Mouse (Mus musculus): ENCODE data around the gene Bub1b. TPM values are rescaled to one million over a fixed set of nuclear protein-coding genes. Genes with fewer than 3 reads are reported as not detected.
A peak's percentile ranks its signal among the peaks of the same experiment; 100 is the strongest.

Bub1b gene
- polyA plus RNA-seq, 1 experiment: 54.9 TPM

- Histone ChIP-seq H3K27me3 (ENCODE audit: control insufficient read depth, insufficient read depth, insufficient read length) (no peaks in the 10 kb centered on the region), H3K79me3 (ENCODE audit: low read depth) (no peaks in the 10 kb centered on the region), H3K36me3 (ENCODE audit: control insufficient read depth, insufficient read depth) (no peaks in the 10 kb centered on the region), H3ac (ENCODE audit: control insufficient read depth, insufficient read length, low read depth) (no peak overlapping the region), H3K79me2 (ENCODE audit: control insufficient read depth, insufficient read depth) (no peaks in the 10 kb centered on the region), H3K4me3 (ENCODE audit: insufficient read depth, poor library complexity, severe bottlenecking) (no peak overlapping the region)
- TF ChIP-seq MYOG (IDR thresholded peaks at IDR 0.05; ENCODE audit: control insufficient read depth, extremely low read depth, insufficient read length) (no peak), USF1 (IDR thresholded peaks at IDR 0.05; ENCODE audit: low read depth) (no peak), MYOD1 (IDR thresholded peaks at IDR 0.05; ENCODE audit: control insufficient read depth, insufficient read length, low read depth) (no peak), CEBPB (IDR thresholded peaks at IDR 0.05; ENCODE audit: low read depth) (no peak), CTCF (IDR thresholded peaks at IDR 0.05; ENCODE audit: control insufficient read depth, insufficient read depth, insufficient read length) (no peak), FOSL1 (IDR thresholded peaks at IDR 0.05; ENCODE audit: insufficient read depth, low read length, poor library complexity, severe bottlenecking) (no peak), MAX (IDR thresholded peaks at IDR 0.05) (no peak)
Measured at GRCm38 (mm10) chr2:118658457-118658856, 60.4 kb downstream of the Bub1b start.

GRCm38 (mm10) chr2:118659077-118659476 is 61.1 kb downstream of the Bub1b start:
- Histone ChIP-seq H3K36me3 (ENCODE audit: control insufficient read depth, insufficient read depth) (no peaks in the 10 kb centered on the region), H3K4me3 (ENCODE audit: insufficient read depth, poor library complexity, severe bottlenecking) (no peak overlapping the region)
- TF ChIP-seq MYOD1 (IDR thresholded peaks at IDR 0.05; ENCODE audit: control insufficient read depth, insufficient read length, low read depth) (no peak), CEBPB (IDR thresholded peaks at IDR 0.05; ENCODE audit: low read depth) (no peak), MAX (IDR thresholded peaks at IDR 0.05) (no peak), USF1 (IDR thresholded peaks at IDR 0.05; ENCODE audit: low read depth) (no peak), MYOG (IDR thresholded peaks at IDR 0.05; ENCODE audit: control insufficient read depth, extremely low read depth, insufficient read length) (no peak), FOSL1 (IDR thresholded peaks at IDR 0.05; ENCODE audit: insufficient read depth, low read length, poor library complexity, severe bottlenecking) (no peak), CTCF (IDR thresholded peaks at IDR 0.05; ENCODE audit: control insufficient read depth, insufficient read depth, insufficient read length) (no peak)

GRCm38 (mm10) chr2:118659493-118659892 is 61.5 kb downstream of the Bub1b start:
- no peak overlapping the region for H3K4me3 ChIP-seq (ENCODE audit: insufficient read depth, poor library complexity, severe bottlenecking)
- no peaks in the 10 kb centered on the region for H3K27me3 ChIP-seq (ENCODE audit: control insufficient read depth, insufficient read depth, insufficient read length)
- H3K36me3 ChIP-seq (ENCODE audit: control insufficient read depth, insufficient read depth): no peaks in the 10 kb centered on the region
- no peaks in the 10 kb centered on the region for H3K79me2 ChIP-seq (ENCODE audit: control insufficient read depth, insufficient read depth)
- TF ChIP-seq MYOG (IDR thresholded peaks at IDR 0.05; ENCODE audit: control insufficient read depth, extremely low read depth, insufficient read length) (no peak), CTCF (IDR thresholded peaks at IDR 0.05; ENCODE audit: control insufficient read depth, insufficient read depth, insufficient read length) (no peak), MYOD1 (IDR thresholded peaks at IDR 0.05; ENCODE audit: control insufficient read depth, insufficient read length, low read depth) (no peak), FOSL1 (IDR thresholded peaks at IDR 0.05; ENCODE audit: insufficient read depth, low read length, poor library complexity, severe bottlenecking) (no peak), USF1 (IDR thresholded peaks at IDR 0.05; ENCODE audit: low read depth) (no peak)
- H3K79me3 ChIP-seq (ENCODE audit: low read depth): no peaks in the 10 kb centered on the region
- no peak overlapping the region for H3ac ChIP-seq (ENCODE audit: control insufficient read depth, insufficient read length, low read depth)

More at GRCm38 (mm10) chr2:118659077-118659476, 61.1 kb downstream of the Bub1b start:
- no peaks in the 10 kb centered on the region for H3K79me3 ChIP-seq (ENCODE audit: low read depth)
- H3K79me2 ChIP-seq (ENCODE audit: control insufficient read depth, insufficient read depth): no peaks in the 10 kb centered on the region
- no peaks in the 10 kb centered on the region for H3K27me3 ChIP-seq (ENCODE audit: control insufficient read depth, insufficient read depth, insufficient read length)
- H3ac ChIP-seq (ENCODE audit: control insufficient read depth, insufficient read length, low read depth): no peak overlapping the region

- Histone ChIP-seq H3K36me3 (ENCODE audit: control insufficient read depth, insufficient read depth) (no peaks in the 10 kb centered on the region), H3K27me3 (ENCODE audit: control insufficient read depth, insufficient read depth, insufficient read length) (no peaks in the 10 kb centered on the region), H3ac (ENCODE audit: control insufficient read depth, insufficient read length, low read depth) (no peak overlapping the region), H3K79me2 (ENCODE audit: control insufficient read depth, insufficient read depth) (no peaks in the 10 kb centered on the region), H3K79me3 (ENCODE audit: low read depth) (no peaks in the 10 kb centered on the region), H3K4me3 (ENCODE audit: insufficient read depth, poor library complexity, severe bottlenecking) (no peak overlapping the region)
- peak; percentile 99 for TF ChIP-seq USF1 (IDR thresholded peaks at IDR 0.05; ENCODE audit: low read depth)
- TF ChIP-seq MYOD1 (IDR thresholded peaks at IDR 0.05; ENCODE audit: control insufficient read depth, insufficient read length, low read depth): no peak
- TF ChIP-seq MAX (IDR thresholded peaks at IDR 0.05): no peak
Measured at GRCm38 (mm10) chr2:118659998-118660452, 62.0 kb downstream of the Bub1b start.

GRCm38 (mm10) chr2:118661891-118662290 is 63.9 kb downstream of the Bub1b start:
- H3K4me3 ChIP-seq (ENCODE audit: insufficient read depth, poor library complexity, severe bottlenecking): no peak overlapping the region
- no peaks in the 10 kb centered on the region for H3K36me3 ChIP-seq (ENCODE audit: control insufficient read depth, insufficient read depth)
- TF ChIP-seq USF1 (IDR thresholded peaks at IDR 0.05; ENCODE audit: low read depth) (no peak), CTCF (IDR thresholded peaks at IDR 0.05; ENCODE audit: control insufficient read depth, insufficient read depth, insufficient read length) (no peak), MYOD1 (IDR thresholded peaks at IDR 0.05; ENCODE audit: control insufficient read depth, insufficient read length, low read depth) (no peak), MYOG (IDR thresholded peaks at IDR 0.05; ENCODE audit: control insufficient read depth, extremely low read depth, insufficient read length) (no peak)
- no peak overlapping the region for H3ac ChIP-seq (ENCODE audit: control insufficient read depth, insufficient read length, low read depth)
- no peaks in the 10 kb centered on the region for H3K79me2 ChIP-seq (ENCODE audit: control insufficient read depth, insufficient read depth)
- H3K79me3 ChIP-seq (ENCODE audit: low read depth): no peaks in the 10 kb centered on the region
- H3K27me3 ChIP-seq (ENCODE audit: control insufficient read depth, insufficient read depth, insufficient read length): no peaks in the 10 kb centered on the region

All from C2C12 (cell line).